Mouse (Mus musculus): ENCODE results near the gene Lrrd1.

Lrrd1 gene

DNA sequence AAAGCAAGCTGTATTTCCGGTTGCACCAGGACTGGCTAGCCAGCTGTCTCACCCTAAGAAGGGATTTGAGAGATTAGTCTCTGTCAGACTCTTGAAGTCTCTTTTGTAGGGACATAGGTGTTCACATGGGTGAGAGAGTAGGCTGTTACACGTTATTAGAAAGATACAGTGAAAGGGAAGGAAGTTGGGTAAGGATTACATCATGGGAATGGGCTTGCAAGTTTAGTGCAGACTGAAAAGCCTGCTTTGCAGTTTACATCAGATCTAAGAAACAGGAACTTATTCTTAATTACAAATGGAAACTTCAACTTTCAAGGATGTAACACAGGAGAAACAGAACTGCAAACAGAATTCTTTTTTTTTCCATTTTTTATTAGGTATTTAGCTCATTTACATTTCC lies 60.5 kb downstream of the Lrrd1 start:
- no peak overlapping the region for H3K4me3 ChIP-seq (replicated peaks; ENCODE audit: low read length)
- no peaks in the 10 kb centered on the region for H3K4me1 ChIP-seq (replicated peaks; ENCODE audit: low read depth, low read length)
- peaks cover 7% of the 10 kb centered on the region; the same call in 1 of the 2 replicates for H3K9me3 ChIP-seq (ENCODE audit: low read length)
- no peak for TF ChIP-seq CTCF (conservative IDR thresholded peaks at IDR 0.05; ENCODE audit: low read length)
- H3K36me3 ChIP-seq (ENCODE audit: insufficient read depth, low read length): no peaks in the 10 kb centered on the region
- H3K27me3 ChIP-seq (ENCODE audit: insufficient read depth, low read length): no peaks in the 10 kb centered on the region

Measured in E14TG2a.4 (cell line).